Comparison of ENCODE assay signal across 9 mouse cellular contexts in the genomic region with DNA sequence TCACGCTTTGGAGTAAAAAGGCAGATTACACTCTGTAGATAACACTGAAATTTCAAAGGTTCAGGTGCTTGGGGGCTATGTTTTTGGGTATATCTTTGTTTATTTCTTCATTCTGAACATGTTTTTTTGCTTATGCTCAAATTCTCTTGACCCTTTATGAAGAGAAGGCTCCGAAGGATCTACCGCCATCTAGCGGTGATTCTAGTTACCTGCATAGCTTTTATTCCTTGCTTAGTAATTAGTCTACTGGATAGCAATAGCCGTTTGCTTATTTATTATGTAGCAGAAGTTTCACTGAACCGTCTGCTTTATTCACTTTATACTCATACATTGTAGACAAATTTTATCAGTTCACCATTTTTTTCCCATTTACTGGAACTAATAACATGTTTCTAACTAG.
DNase-seq lines count a peak whose midpoint lies in the region; ATAC-seq lines count a peak whose summit lies in the region.
"Had no signal": no experiment of that assay in that cellular context is flagged by ENCODE, and none has a peak within 500 bp of the region (broad histone marks: within the 10 kb centered on the region; RNA-seq: fewer than 3 reads in every experiment).

No protein-coding gene starts in this region.

- 22% methylated on average over 6 of the region's 6 CpGs for WGBS in heart, embryonic 11.5 days (ENCODE audit: insufficient replicate concordance)
- 26% methylated on average over 6 of the region's 6 CpGs for WGBS in midbrain, embryonic 11.5 days

- H3K9me3 ChIP-seq in heart, embryonic 11.5 days (replicated peaks; ENCODE audit: control insufficient read depth, low read length) = no peaks in the 10 kb centered on the region
- H3K9me3 ChIP-seq in midbrain, embryonic 11.5 days (ENCODE audit: control insufficient read depth, low read length) = no peaks in the 10 kb centered on the region
- H3K9me3 ChIP-seq: lung, embryonic 15.5 days had no signal

- no peak overlapping the region for H3K4me2 ChIP-seq in heart, embryonic 11.5 days
- H3K4me2 ChIP-seq in midbrain, embryonic 11.5 days = no peak overlapping the region
- H3K4me2 ChIP-seq: lung, embryonic 15.5 days had no signal

- no peaks in the 10 kb centered on the region for H3K36me3 ChIP-seq in heart, embryonic 11.5 days (ENCODE audit: control insufficient read depth, insufficient read depth, low read length)
- no peaks in the 10 kb centered on the region for H3K36me3 ChIP-seq in midbrain, embryonic 11.5 days (ENCODE audit: control insufficient read depth, insufficient read depth, low read length)
- H3K36me3 ChIP-seq: lung, embryonic 15.5 days had no signal

- intact Hi-C loops in heart, postnatal 10 days (cut with DNase I) = loop anchor here (1.0 to 5.0 kb wide), 3 partner anchors 106 to 1136 kb away; no protein-coding TSS in a partner anchor
- intact Hi-C loops in heart, postnatal 14 days (cut with DNase I) = loop anchor here (2.0 to 5.0 kb wide), 2 partner anchors 106 to 433 kb away; no protein-coding TSS in a partner anchor

- no peak for ATAC-seq in heart, embryonic 11.5 days (replicated peaks; ENCODE audit: insufficient number of reproducible peaks, low FRiP score, low TSS enrichment)
- ATAC-seq in midbrain, embryonic 11.5 days (ENCODE audit: low FRiP score) = peak; percentile 57; the same call in 1 of the 2 replicates

- H3K4me3 ChIP-seq in heart, embryonic 11.5 days (ENCODE audit: low read depth, low read length) = no peak overlapping the region
- no peak overlapping the region for H3K4me3 ChIP-seq in midbrain, embryonic 11.5 days (ENCODE audit: low read depth, low read length)
- H3K4me3 ChIP-seq: lung, embryonic 15.5 days had no signal

- H3K9ac ChIP-seq in heart, embryonic 11.5 days (ENCODE audit: low read depth, low read length) = no peak overlapping the region
- no peak overlapping the region for H3K9ac ChIP-seq in midbrain, embryonic 11.5 days (ENCODE audit: low read length)
- H3K9ac ChIP-seq: lung, embryonic 15.5 days had no signal

- H3K4me1 ChIP-seq in heart, embryonic 11.5 days (ENCODE audit: control insufficient read depth, insufficient read depth, low read length) = no peaks in the 10 kb centered on the region
- no peaks in the 10 kb centered on the region for H3K4me1 ChIP-seq in midbrain, embryonic 11.5 days (ENCODE audit: control insufficient read depth, insufficient read depth, low read length)
- H3K4me1 ChIP-seq: lung, embryonic 15.5 days had no signal

- no peaks in the 10 kb centered on the region for H3K27me3 ChIP-seq in heart, embryonic 11.5 days (ENCODE audit: control insufficient read depth, insufficient read depth, low read length)
- no peaks in the 10 kb centered on the region for H3K27me3 ChIP-seq in midbrain, embryonic 11.5 days (ENCODE audit: control insufficient read depth, insufficient read depth, low read length)
- H3K27me3 ChIP-seq: lung, embryonic 15.5 days had no signal

- DNase-seq in heart, postnatal 10 days = peak; percentile 52 to 71
- peak; percentile 70 for DNase-seq in ES-CJ7 (ENCODE audit: low read depth, low spot score)
- DNase-seq in cerebellum, adult 9-10 months = peak; percentile 47
- peak; percentile 23 to 55 for DNase-seq in heart, postnatal 14 days
- peak; percentile 58 for DNase-seq in layer of hippocampus, adult 9-11 months
- peak; percentile 92 for DNase-seq in midbrain, embryonic 11.5 days (ENCODE audit: low spot score, missing footprints)
- peak; percentile 53 for DNase-seq in thymus, postnatal 14 days

- no peak overlapping the region for H3K27ac ChIP-seq in heart, embryonic 11.5 days (ENCODE audit: low read depth, low read length)
- no peak overlapping the region for H3K27ac ChIP-seq in midbrain, embryonic 11.5 days (ENCODE audit: low read depth, low read length)
- H3K27ac ChIP-seq: lung, embryonic 15.5 days had no signal

Comparison
In these comparisons a context has a peak if more than half of its experiments do, and no peak if none do; other contexts are left out.
1. DNase-seq: peak in every context shown above with its lines; median percentile 92 in midbrain, embryonic 11.5 days; 70 in ES-CJ7; 62 in heart, postnatal 10 days; 58 in layer of hippocampus, adult 9-11 months; 53 in thymus, postnatal 14 days; 47 in cerebellum, adult 9-10 months; 39 in heart, postnatal 14 days.